Mouse (Mus musculus) liver, embryonic 14 days (tissue): ENCODE measurements around the gene Ttll11. TPM values are rescaled to one million over a fixed set of nuclear protein-coding genes. Genes with fewer than 3 reads are reported as not detected.

ENCODE experiments used
- polyA plus RNA-seq: library from polyadenylated mRNA; depleted of rRNA; stranded (reverse); fragments of >200 nt; gene quantifications from 2 replicates; pipeline ENCODE4 v1.2.3, GENCODE M21; 2012; rRNA removed

Ttll11 gene
- polyA plus RNA-seq = 0.71 and 0.83 TPM in 2 replicates

GRCm38 (mm10) chr2:35979644-35980021 lies at the start of gene Ttll11:
Ttll11 (minus strand) TSS chr2:35979913.

Other genes starting within 250 kb of the Ttll11 start
- gene Ndufa8, start 69.5 kb upstream of the Ttll11 start, polyA plus RNA-seq = 56.6 and 63.3 TPM in 2 replicates
- 0.10 TPM in 1 of 2 replicates, not detected in the other for gene Morn5, start 69.5 kb upstream of the Ttll11 start, polyA plus RNA-seq
- 0.16 and 0.21 TPM in 2 replicates for gene Lhx6, start 125.5 kb upstream of the Ttll11 start, polyA plus RNA-seq
- 7.5 and 9.6 TPM in 2 replicates for gene Mrrf, start 156.5 kb upstream of the Ttll11 start, polyA plus RNA-seq
- gene Rbm18, start 156.9 kb upstream of the Ttll11 start, polyA plus RNA-seq = 10.5 and 12.5 TPM in 2 replicates